Mouse (Mus musculus): ENCODE data around the gene Fcgrt. TPM values are rescaled to one million over a fixed set of nuclear protein-coding genes. Genes with fewer than 3 reads are reported as not detected.
"Not testable (repeated sequence)": the region's sequence is repeated elsewhere in the genome, so short reads cannot be mapped to it uniquely, and the experiment has no call there.

Fcgrt gene
- total and polyA plus RNA-seq, 3 experiments, result 0.27 to 1.7 TPM; not detected in 1

DNA sequence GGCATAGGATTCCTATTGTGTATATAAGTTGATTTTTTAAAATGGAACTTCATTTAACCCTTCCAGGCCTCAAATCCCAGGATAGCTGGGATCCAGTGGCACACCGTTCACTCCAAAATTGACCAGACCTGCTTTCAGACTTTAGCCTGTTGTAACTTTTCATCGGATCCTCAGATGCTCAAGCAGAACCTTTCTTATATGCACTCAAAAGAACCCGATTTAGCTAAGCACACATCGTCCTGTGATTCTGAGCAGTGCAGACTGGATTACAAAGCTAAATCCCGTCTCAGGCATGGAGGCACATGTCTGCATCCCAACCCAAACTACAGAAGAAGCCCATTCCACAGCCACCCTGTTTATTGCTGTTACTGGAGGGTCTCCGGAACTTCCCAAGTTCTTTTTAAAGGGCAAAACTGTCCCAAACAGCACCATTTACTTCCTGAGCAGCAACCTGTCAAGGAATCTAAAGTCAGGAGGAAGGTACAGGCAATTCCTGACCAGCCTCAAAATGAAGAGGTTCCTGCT, 24.1 kb upstream of the Fcgrt start:
- TF ChIP-seq POLR2A (IDR thresholded peaks at IDR 0.05; ENCODE audit: control insufficient read depth in 1 of 2, insufficient read depth in 1 of 2, low read depth in 1 of 2, low read length in 2 of 2, poor library complexity in 1 of 2), result peak; percentile 2 to 15; a peak in 1 of 4 replicates
- TF ChIP-seq CHD2 (IDR thresholded peaks at IDR 0.05; ENCODE audit: low read length), result no peak
- TF ChIP-seq USF2 (IDR thresholded peaks at IDR 0.05; ENCODE audit: borderline replicate concordance in 1 of 2, insufficient read depth in 1 of 2, low read depth in 1 of 2, low read length in 2 of 2), result no peak
- H3K4me1 ChIP-seq (ENCODE audit: control insufficient read depth in 1 of 2, insufficient read depth in 2 of 2, low read length in 2 of 2), result peaks cover 0 to 9% of the 10 kb centered on the region in 2 experiments; a peak in 2 of 4 replicates

DNA sequence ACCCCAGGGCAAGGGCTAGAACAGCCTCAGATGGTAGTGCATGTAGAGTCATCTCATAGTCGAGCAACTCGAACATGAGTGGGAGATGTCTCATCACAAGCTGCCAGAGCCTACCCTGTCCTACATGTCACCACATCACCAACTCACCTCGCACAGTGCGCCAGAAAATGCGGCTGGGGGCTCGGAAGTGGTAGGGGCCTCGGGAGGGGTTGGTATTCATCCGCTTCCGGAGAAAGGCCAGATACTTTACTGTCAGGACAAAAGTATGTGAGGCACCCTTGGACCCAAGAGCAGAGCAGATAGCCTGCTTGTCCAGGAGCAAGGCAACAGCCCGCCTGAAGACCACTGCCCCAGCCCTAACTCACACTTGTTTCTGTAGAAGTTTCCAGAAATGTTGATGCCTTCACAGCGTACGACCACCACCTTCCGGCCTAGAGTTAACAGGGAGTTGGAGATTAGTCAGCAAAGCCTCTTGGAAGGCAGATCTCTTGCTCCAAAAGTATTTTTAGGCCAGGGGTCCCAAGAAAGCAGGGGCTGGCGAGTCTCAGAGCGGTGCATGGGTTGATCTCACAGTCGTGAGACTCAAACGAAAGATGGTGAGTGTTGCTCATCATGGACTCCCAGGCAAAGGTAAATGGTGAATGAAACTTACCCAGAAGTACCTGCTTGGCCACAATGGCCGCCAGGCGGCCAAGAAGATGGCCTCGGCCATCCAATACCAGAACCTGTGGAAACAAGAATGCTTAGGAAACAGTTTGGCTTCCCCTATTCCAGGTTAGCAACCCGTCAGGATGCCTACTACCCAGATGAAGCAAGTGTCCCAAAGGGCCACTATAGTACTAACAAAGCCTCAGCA, 23.4 kb upstream of the Fcgrt start:
- Histone ChIP-seq H3K4me1 (ENCODE audit: control insufficient read depth in 1 of 2, insufficient read depth in 2 of 2, low read length in 2 of 2) (peaks cover 0 to 13% of the 10 kb centered on the region in 2 experiments; a peak in 2 of 4 replicates), H3K79me2 (ENCODE audit: control insufficient read depth, insufficient read depth, low read length, poor library complexity) (peaks cover 64% of the 10 kb centered on the region), H3K9ac (ENCODE audit: control insufficient read depth, low read depth, low read length, poor library complexity, severe bottlenecking) (peak overlapping the region; percentile 97), H3K4me3 (ENCODE audit: control insufficient read depth in 1 of 2, insufficient read depth in 1 of 2, low read depth in 2 of 2, low read length in 2 of 2) (peak overlapping the region; percentile 87 to 91), H3K27ac (ENCODE audit: control insufficient read depth, low read depth, low read length) (peak overlapping the region; percentile 93), H3K9me3 (replicated peaks; ENCODE audit: insufficient read depth, low read length) (no peaks in the 10 kb centered on the region), H3K27me3 (ENCODE audit: control insufficient read depth in 1 of 2, insufficient read depth in 2 of 2, low read length in 2 of 2) (no peaks in the 10 kb centered on the region), H3K36me3 (ENCODE audit: control insufficient read depth in 1 of 2, insufficient read depth in 2 of 2, low read length in 2 of 2) (peaks cover 14 to 18% of the 10 kb centered on the region in 2 experiments)
- DNase-seq (ENCODE audit: low read depth, low spot score), result peak; percentile 57
- peak in 1 of 3 experiments; percentile 23; a peak in 1 of 6 replicates for TF ChIP-seq CTCF (IDR thresholded peaks at IDR 0.05 in 2 of 3, conservative IDR thresholded peaks at IDR 0.05 in 1 of 3; ENCODE audit: control insufficient read depth in 1 of 3, insufficient read depth in 1 of 3, low read depth in 2 of 3, low read length in 3 of 3, poor library complexity in 1 of 3, severe bottlenecking in 1 of 3)
- TF ChIP-seq ZNF384 (IDR thresholded peaks at IDR 0.05; ENCODE audit: low read depth, low read length), result no peak
- peak in 1 of 2 experiments; percentile 50; a peak in 1 of 4 replicates for TF ChIP-seq POLR2A (IDR thresholded peaks at IDR 0.05; ENCODE audit: control insufficient read depth in 1 of 2, insufficient read depth in 1 of 2, low read depth in 1 of 2, low read length in 2 of 2, poor library complexity in 1 of 2)
- TF ChIP-seq MAFK (IDR thresholded peaks at IDR 0.05; ENCODE audit: borderline replicate concordance, low read depth, low read length), result no peak
- no peak for TF ChIP-seq GABPA (IDR thresholded peaks at IDR 0.05; ENCODE audit: low read depth, low read length)

More for the DNA sequence above, 24.1 kb upstream of the Fcgrt start:
- Histone ChIP-seq H3K27me3 (ENCODE audit: control insufficient read depth in 1 of 2, insufficient read depth in 2 of 2, low read length in 2 of 2) (no peaks in the 10 kb centered on the region), H3K36me3 (ENCODE audit: control insufficient read depth in 1 of 2, insufficient read depth in 2 of 2, low read length in 2 of 2) (peaks cover 12% of the 10 kb centered on the region in 2 experiments), H3K9me3 (replicated peaks; ENCODE audit: insufficient read depth, low read length) (no peaks in the 10 kb centered on the region), H3K4me3 (ENCODE audit: control insufficient read depth in 1 of 2, insufficient read depth in 1 of 2, low read depth in 2 of 2, low read length in 2 of 2) (peak overlapping the region; percentile 87 to 91), H3K27ac (ENCODE audit: control insufficient read depth, low read depth, low read length) (peak overlapping the region; percentile 93), H3K79me2 (ENCODE audit: control insufficient read depth, insufficient read depth, low read length, poor library complexity) (peaks cover 58% of the 10 kb centered on the region), H3K9ac (ENCODE audit: control insufficient read depth, low read depth, low read length, poor library complexity, severe bottlenecking) (peak overlapping the region; percentile 97)
- peak; percentile 51 for DNase-seq (ENCODE audit: low read depth, low spot score)

DNA sequence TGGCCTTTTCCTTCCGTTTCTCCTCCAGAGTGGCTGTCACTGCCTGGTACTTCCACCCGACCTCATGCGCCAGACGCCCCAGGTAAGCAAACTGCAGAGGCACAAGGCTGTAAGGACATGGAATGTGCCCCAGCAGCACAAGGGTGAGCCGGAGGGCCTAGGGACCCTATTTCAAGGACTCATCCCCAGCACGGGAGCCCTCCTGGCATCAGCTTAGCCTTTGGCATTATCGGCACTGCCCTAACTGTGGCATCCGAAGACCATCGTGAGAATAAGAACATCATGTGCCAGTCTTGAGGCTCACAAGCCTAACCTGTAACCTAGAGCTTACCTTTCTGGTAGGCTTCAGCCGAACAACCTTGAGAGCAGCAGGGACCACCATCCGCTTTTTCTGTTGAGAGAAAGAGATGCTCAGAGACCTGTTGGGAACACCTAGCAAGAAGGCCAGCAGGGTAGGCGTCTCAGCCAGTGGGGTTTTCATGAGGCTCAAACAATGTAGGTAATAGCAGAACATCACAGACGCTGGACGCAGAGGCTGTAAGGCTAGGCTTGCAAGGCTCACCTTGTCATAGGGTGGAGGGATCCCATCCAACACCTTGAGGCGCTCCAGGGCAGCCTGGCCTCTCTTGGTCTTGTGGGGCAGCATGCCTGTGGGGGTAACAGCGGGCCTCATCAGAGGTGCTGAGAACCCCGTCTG, 22.6 kb upstream of the Fcgrt start:
- Histone ChIP-seq H3K9me3 (replicated peaks; ENCODE audit: insufficient read depth, low read length) (no peaks in the 10 kb centered on the region), H3K79me2 (ENCODE audit: control insufficient read depth, insufficient read depth, low read length, poor library complexity) (peaks cover 69% of the 10 kb centered on the region), H3K27me3 (ENCODE audit: control insufficient read depth in 1 of 2, insufficient read depth in 2 of 2, low read length in 2 of 2) (no peaks in the 10 kb centered on the region), H3K9ac (ENCODE audit: control insufficient read depth, low read depth, low read length, poor library complexity, severe bottlenecking) (peak overlapping the region; percentile 97), H3K4me3 (ENCODE audit: control insufficient read depth in 1 of 2, insufficient read depth in 1 of 2, low read depth in 2 of 2, low read length in 2 of 2) (peak overlapping the region; percentile 87 to 91), H3K36me3 (ENCODE audit: control insufficient read depth in 1 of 2, insufficient read depth in 2 of 2, low read length in 2 of 2) (peaks cover 14 to 23% of the 10 kb centered on the region in 2 experiments), H3K4me1 (ENCODE audit: control insufficient read depth in 1 of 2, insufficient read depth in 2 of 2, low read length in 2 of 2) (peaks cover 0 to 20% of the 10 kb centered on the region in 2 experiments; a peak in 2 of 4 replicates), H3K27ac (ENCODE audit: control insufficient read depth, low read depth, low read length) (peak overlapping the region; percentile 93)
- TF ChIP-seq EP300 (IDR thresholded peaks at IDR 0.05; ENCODE audit: low read depth in 1 of 2, low read length in 2 of 2) (no peak), POLR2A (IDR thresholded peaks at IDR 0.05; ENCODE audit: control insufficient read depth in 1 of 2, insufficient read depth in 1 of 2, low read depth in 1 of 2, low read length in 2 of 2, poor library complexity in 1 of 2) (peak in 1 of 2 experiments; percentile 25; a peak in 2 of 4 replicates), USF2 (IDR thresholded peaks at IDR 0.05; ENCODE audit: borderline replicate concordance in 1 of 2, insufficient read depth in 1 of 2, low read depth in 1 of 2, low read length in 2 of 2) (0 out of 4 replicates have a peak, but pooled peaks of 1 of the 2 experiments have one; percentile 17)
- DNase-seq (ENCODE audit: low read depth, low spot score), result peak; percentile 52

DNA sequence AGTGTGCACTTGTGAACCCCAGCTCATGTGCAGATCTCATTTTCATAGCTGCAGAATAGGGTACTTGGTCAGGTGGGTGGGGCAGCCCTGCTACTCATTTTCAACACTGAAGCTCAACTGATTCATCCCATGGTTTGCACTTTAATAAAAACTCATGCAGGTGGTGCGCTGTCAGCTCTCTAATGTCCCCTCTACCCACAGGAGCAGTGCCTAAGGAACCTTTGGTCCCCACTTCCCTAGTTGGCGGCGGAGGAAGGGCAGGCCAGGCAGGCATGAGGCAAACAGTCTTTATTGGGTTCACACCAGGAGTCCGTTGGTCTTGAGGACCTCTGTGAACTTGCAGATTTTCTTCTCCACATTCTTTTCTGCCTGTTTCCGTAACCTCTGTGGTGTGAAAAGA, 22.0 kb upstream of the Fcgrt start:
- Histone ChIP-seq H3K79me2 (ENCODE audit: control insufficient read depth, insufficient read depth, low read length, poor library complexity) (peaks cover 69% of the 10 kb centered on the region), H3K27ac (ENCODE audit: control insufficient read depth, low read depth, low read length) (peak overlapping the region; percentile 93), H3K4me1 (ENCODE audit: control insufficient read depth in 1 of 2, insufficient read depth in 2 of 2, low read length in 2 of 2) (peaks cover 0 to 26% of the 10 kb centered on the region in 2 experiments; a peak in 2 of 4 replicates), H3K4me3 (ENCODE audit: control insufficient read depth in 1 of 2, insufficient read depth in 1 of 2, low read depth in 2 of 2, low read length in 2 of 2) (peak overlapping the region; percentile 87 to 91), H3K9ac (ENCODE audit: control insufficient read depth, low read depth, low read length, poor library complexity, severe bottlenecking) (peak overlapping the region; percentile 97), H3K36me3 (ENCODE audit: control insufficient read depth in 1 of 2, insufficient read depth in 2 of 2, low read length in 2 of 2) (peaks cover 14 to 23% of the 10 kb centered on the region in 2 experiments)
- H3K27me3 ChIP-seq (ENCODE audit: control insufficient read depth in 1 of 2, insufficient read depth in 2 of 2, low read length in 2 of 2); DNase-seq (ENCODE audit: low read depth, low spot score); H3K9me3 ChIP-seq (replicated peaks; ENCODE audit: insufficient read depth, low read length): not testable (repeated sequence)
